Mouse (Mus musculus) ES-E14 (cell line): ENCODE data around the gene Vars.

ENCODE experiments used
- CHD2 ChIP-seq: IDR thresholded peaks from 2 replicates; pipeline ENCODE4 v1.6.1; 2014; ENCODE audit warnings: mild to moderate bottlenecking, low read depth, low read length, inconsistent platforms
- HCFC1 ChIP-seq: IDR thresholded peaks from 2 replicates; pipeline ENCODE4 v1.6.1; 2012; ENCODE audit warnings: low read length, inconsistent platforms, borderline replicate concordance; ENCODE audit not compliant: insufficient read depth
- MAFK ChIP-seq: IDR thresholded peaks from 2 replicates; pipeline ENCODE4 v1.6.1; 2014; ENCODE audit warnings: mild to moderate bottlenecking, low read depth, low read length, inconsistent platforms; ENCODE audit not compliant: insufficient read depth
- ZC3H11A ChIP-seq: IDR thresholded peaks from 2 replicates; pipeline ENCODE4 v1.6.1; 2012; ENCODE audit warnings: low read depth, mild to moderate bottlenecking, inconsistent platforms, low read length, borderline replicate concordance
- ZNF384 ChIP-seq: IDR thresholded peaks from 2 replicates; pipeline ENCODE4 v1.6.1; 2012; ENCODE audit warnings: low read depth, low read length, inconsistent platforms

- no peak for TF ChIP-seq HCFC1
- no peak for TF ChIP-seq MAFK
- TF ChIP-seq ZC3H11A: 0 out of 2 replicates have a peak, but pooled peaks have one; percentile 2
- no peak for TF ChIP-seq ZNF384
- TF ChIP-seq CHD2: no peak
Observed at GRCm38 (mm10) chr17:34980655-34981054, 20.1 kb upstream of the Vars start.
